Mouse (Mus musculus): ENCODE results near the gene Btrc. TPM values are rescaled to one million over a fixed set of nuclear protein-coding genes. Genes with fewer than 3 reads are reported as not detected.

The Btrc gene
- total and polyA plus RNA-seq, 3 experiments = 11.0 to 20.7 (median 14.0) TPM

- H3K4me1 ChIP-seq (ENCODE audit: control insufficient read depth in 1 of 2, insufficient read depth in 2 of 2) = peaks cover 0 to 3% of the 10 kb centered on the region in 2 experiments; a peak in 1 of 4 replicates
- no peak overlapping the region for H3K9ac ChIP-seq (ENCODE audit: insufficient read depth, low read depth)
- no peaks in the 10 kb centered on the region for H3K27me3 ChIP-seq (replicated peaks)
- no peaks in the 10 kb centered on the region for H3K9me3 ChIP-seq (replicated peaks; ENCODE audit: low read length)
- H3K4me3 ChIP-seq (replicated peaks in 1 of 3; ENCODE audit: low read depth in 2 of 3, low read length in 2 of 3, poor library complexity in 1 of 3) = no peak overlapping the region
- TF ChIP-seq ETS1 (conservative IDR thresholded peaks at IDR 0.05; ENCODE audit: low read depth, low read length) (no peak), RAD21 (IDR thresholded peaks at IDR 0.05; ENCODE audit: low read depth, low read length) (no peak), CHD2 (IDR thresholded peaks at IDR 0.05; ENCODE audit: low read length) (no peak), JUND (conservative IDR thresholded peaks at IDR 0.05; ENCODE audit: low read depth, low read length) (no peak), MYC (IDR thresholded peaks at IDR 0.05; ENCODE audit: low read depth, low read length) (no peak), NELFE (IDR thresholded peaks at IDR 0.05; ENCODE audit: low read depth, low read length) (no peak), IRF4 (IDR thresholded peaks at IDR 0.05; ENCODE audit: low read depth, low read length) (no peak), TBP (conservative IDR thresholded peaks at IDR 0.05; ENCODE audit: low read depth, low read length) (no peak), CTCF (conservative IDR thresholded peaks at IDR 0.05 in 1 of 2, IDR thresholded peaks at IDR 0.05 in 1 of 2; ENCODE audit: low read depth in 2 of 2, low read length in 2 of 2) (no peak), MEF2A (IDR thresholded peaks at IDR 0.05; ENCODE audit: borderline replicate concordance, low read depth, low read length) (no peak), ZKSCAN1 (IDR thresholded peaks at IDR 0.05; ENCODE audit: borderline replicate concordance, low read depth, low read length) (no peak), MAZ (IDR thresholded peaks at IDR 0.05; ENCODE audit: low read depth, low read length) (no peak), ZMIZ1 (IDR thresholded peaks at IDR 0.05; ENCODE audit: low read depth, low read length) (no peak), UBTF (IDR thresholded peaks at IDR 0.05; ENCODE audit: low read depth, low read length) (no peak), E2F4 (IDR thresholded peaks at IDR 0.05; ENCODE audit: insufficient replicate concordance, low read depth, low read length) (no peak), ZC3H11A (IDR thresholded peaks at IDR 0.05; ENCODE audit: low read depth, low read length) (no peak), SMC3 (IDR thresholded peaks at IDR 0.05; ENCODE audit: low read depth, low read length) (no peak), KAT2A (IDR thresholded peaks at IDR 0.05; ENCODE audit: insufficient replicate concordance, low read length) (no peak)
- in situ Hi-C loops (cut with MboI; ENCODE audit: low pct_ligation_motif_present, low pct_unique_long_range_greater_than_20kb, low sequenced_read_pairs) (no loop called here), dilution Hi-C loops (cut with MboI; ENCODE audit: extremely low pct_ligation_motif_present, extremely low pct_unique_long_range_greater_than_20kb, low sequenced_read_pairs) (no loop called here)
- no peaks in the 10 kb centered on the region for H3K79me2 ChIP-seq (replicated peaks; ENCODE audit: control insufficient read depth, extremely low read depth, insufficient read depth, poor library complexity, severe bottlenecking)
- DNase-seq (ENCODE audit: extremely low read depth) = no peak
- no peak overlapping the region for H3K27ac ChIP-seq (ENCODE audit: insufficient read depth, low read depth)
- no peak overlapping the region for H3K4me2 ChIP-seq (ENCODE audit: insufficient read depth, low read depth, poor library complexity, severe bottlenecking)
- peaks cover 0 to 3% of the 10 kb centered on the region in 2 experiments for H3K36me3 ChIP-seq (replicated peaks in 1 of 2; ENCODE audit: control insufficient read depth in 1 of 2, insufficient read depth in 1 of 2, low read length in 1 of 2)
Measured at GRCm38 (mm10) chr19:45494121-45494775, 130.7 kb downstream of the Btrc start.

- Histone ChIP-seq H3K4me1 (ENCODE audit: control insufficient read depth in 1 of 2, insufficient read depth in 2 of 2) (peaks cover 5 to 29% of the 10 kb centered on the region in 2 experiments), H3K4me3 (replicated peaks in 1 of 3; ENCODE audit: low read depth in 2 of 3, low read length in 2 of 3, poor library complexity in 1 of 3) (no peak overlapping the region), H3K9me3 (replicated peaks; ENCODE audit: low read length) (no peaks in the 10 kb centered on the region), H3K27ac (ENCODE audit: insufficient read depth, low read depth) (no peak overlapping the region), H3K27me3 (replicated peaks) (no peaks in the 10 kb centered on the region), H3K79me2 (replicated peaks; ENCODE audit: control insufficient read depth, extremely low read depth, insufficient read depth, poor library complexity, severe bottlenecking) (no peaks in the 10 kb centered on the region), H3K36me3 (replicated peaks in 1 of 2; ENCODE audit: control insufficient read depth in 1 of 2, insufficient read depth in 1 of 2, low read length in 1 of 2) (peaks cover 0 to 11% of the 10 kb centered on the region in 2 experiments), H3K9ac (ENCODE audit: insufficient read depth, low read depth) (no peak overlapping the region), H3K4me2 (ENCODE audit: insufficient read depth, low read depth, poor library complexity, severe bottlenecking) (no peak overlapping the region)
- in situ Hi-C loops (cut with MboI; ENCODE audit: low pct_ligation_motif_present, low pct_unique_long_range_greater_than_20kb, low sequenced_read_pairs) (no loop called here), dilution Hi-C loops (cut with MboI; ENCODE audit: extremely low pct_ligation_motif_present, extremely low pct_unique_long_range_greater_than_20kb, low sequenced_read_pairs) (no loop called here)
- DNase-seq (ENCODE audit: extremely low read depth) = peak; percentile 15
- TF ChIP-seq MXI1 (IDR thresholded peaks at IDR 0.05; ENCODE audit: low read depth, low read length) (no peak), ELF1 (IDR thresholded peaks at IDR 0.05; ENCODE audit: low read depth, low read length) (no peak), POLR2AphosphoS2 (IDR thresholded peaks at IDR 0.05; ENCODE audit: low read depth, low read length) (no peak)
Measured at GRCm38 (mm10) chr19:45505446-45505845, 141.9 kb downstream of the Btrc start.

All from CH12.LX (cell line).